Mouse (Mus musculus) left cerebral cortex, adult 2 months (tissue): ENCODE data around the gene Galnt16. TPM values are rescaled to one million over a fixed set of nuclear protein-coding genes. Genes with fewer than 3 reads are reported as not detected.

Experiments used
- DNase-seq, 2 experiments: peaks; one replicate each; pipeline ENCODE4 v3.0.0; 2021 to 2022; ENCODE audit warnings: low spot score in 2 of 2, mixed read lengths in 1 of 2; ENCODE audit errors: extremely low spot score in 1 of 2
- H3K27ac ChIP-seq: fragments of 200-600 bp; 2 replicates; pipeline ENCODE4 v1.8.1; 2022
- H3K4me3 ChIP-seq: fragments of 200-600 bp; 2 replicates; pipeline ENCODE4 v1.8.1; 2022
- CTCF ChIP-seq: fragments of 200-600 bp; IDR thresholded peaks from 2 replicates; pipeline ENCODE4 v1.8.1; 2022; ENCODE audit warnings: antibody characterized with exemption, mild to moderate bottlenecking, moderate library complexity
- intact Hi-C: fragments of 180-260 bp; cut with DNase I; formaldehyde crosslinking; loops from one replicate; pipeline ENCODE4 v1.15.1; 2025
- total RNA-seq, 2 experiments: library from RNA; stranded (reverse); gene quantifications; 2 replicates each; pipeline ENCODE4 v1.2.3; 2021

Gene Galnt16
- total RNA-seq, 2 experiments from 2014 or later: 94.6 to 94.9 TPM

- intact Hi-C loops: loop anchor here (5.0 kb wide), 2 partner anchors 147 to 1782 kb away; partner anchors contain the start of genes Atp6v1d and Eif2s1
- H3K27ac ChIP-seq: peak overlapping the region; percentile 97
- no peak for TF ChIP-seq CTCF
- DNase-seq: peak in 1 of 2 experiments; percentile 15
- H3K4me3 ChIP-seq: peak overlapping the region; percentile 81
Measured at GRCm38 (mm10) chr12:80644506-80644868, 126.4 kb downstream of the Galnt16 start.

GRCm38 (mm10) chr12:80646377-80646776 is 128.3 kb downstream of the Galnt16 start:
- Histone ChIP-seq H3K4me3 (peak overlapping the region; percentile 26; the same call in 1 of the 2 replicates), H3K27ac (no peak overlapping the region)
- no peak for TF ChIP-seq CTCF
- intact Hi-C loops: no loop called here
- no peak for DNase-seq

DNA sequence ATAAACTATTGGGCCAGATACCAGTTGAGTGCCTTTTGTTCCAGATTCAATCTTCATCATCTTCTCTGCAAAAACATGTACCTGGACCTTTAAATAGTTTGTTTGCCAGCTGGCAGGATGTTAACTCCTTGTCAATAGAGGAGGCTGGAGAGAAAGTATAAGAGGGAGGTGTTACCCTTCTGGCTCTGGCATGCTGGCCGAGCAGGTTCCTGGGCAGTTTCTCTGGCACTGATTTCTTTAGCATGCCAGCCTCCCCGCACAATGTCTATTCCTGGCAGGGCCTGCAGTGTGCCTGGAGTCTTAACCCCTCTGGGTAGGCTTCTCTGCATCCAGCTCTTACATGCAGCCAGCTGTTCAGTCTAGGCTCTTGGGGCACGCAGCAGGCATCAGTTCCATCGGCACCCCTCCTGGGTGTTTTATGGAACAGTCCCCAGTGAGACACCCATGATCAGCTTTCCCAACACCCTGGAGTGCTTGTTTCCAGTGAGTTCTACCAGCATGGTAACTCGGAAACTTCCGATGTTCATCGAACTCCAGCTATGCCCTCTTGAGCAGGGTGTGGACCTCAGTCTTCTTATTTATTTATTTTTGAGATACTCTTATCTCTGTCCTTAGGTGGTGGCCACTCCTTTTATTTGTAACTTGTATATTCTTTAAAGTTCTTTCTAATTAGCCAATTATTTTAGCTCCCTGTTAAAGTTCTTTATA is 136.0 kb downstream of the Galnt16 start:
- no peak for DNase-seq
- no peak overlapping the region for H3K27ac ChIP-seq
- no peak for TF ChIP-seq CTCF
- no peak overlapping the region for H3K4me3 ChIP-seq
- intact Hi-C loops: no loop called here

DNA sequence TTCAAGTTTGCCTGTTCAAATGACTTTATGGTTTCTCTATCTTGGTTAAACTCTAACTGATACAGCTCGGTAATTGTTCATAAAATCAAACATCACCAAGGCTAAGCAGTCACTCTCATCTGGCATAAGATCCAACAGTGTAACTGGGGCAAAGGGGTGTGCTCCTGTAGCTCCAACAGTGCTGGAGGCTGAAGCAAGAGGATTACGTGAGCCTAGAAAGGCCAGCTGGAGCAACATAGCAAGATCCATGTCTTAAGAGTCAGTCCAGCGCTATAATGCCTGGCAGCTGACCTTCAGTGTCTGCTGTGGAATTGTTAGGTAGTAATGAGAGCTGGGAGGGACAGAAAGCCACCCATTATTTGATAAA is 136.6 kb downstream of the Galnt16 start:
- intact Hi-C loops: no loop called here
- no peak overlapping the region for H3K27ac ChIP-seq
- no peak for TF ChIP-seq CTCF
- no peak for DNase-seq
- H3K4me3 ChIP-seq: no peak overlapping the region

GRCm38 (mm10) chr12:80658661-80659060 is 140.6 kb downstream of the Galnt16 start:
- Histone ChIP-seq H3K27ac (no peak overlapping the region), H3K4me3 (no peak overlapping the region)
- TF ChIP-seq CTCF: no peak
- no peak for DNase-seq
- intact Hi-C loops: no loop called here

DNA sequence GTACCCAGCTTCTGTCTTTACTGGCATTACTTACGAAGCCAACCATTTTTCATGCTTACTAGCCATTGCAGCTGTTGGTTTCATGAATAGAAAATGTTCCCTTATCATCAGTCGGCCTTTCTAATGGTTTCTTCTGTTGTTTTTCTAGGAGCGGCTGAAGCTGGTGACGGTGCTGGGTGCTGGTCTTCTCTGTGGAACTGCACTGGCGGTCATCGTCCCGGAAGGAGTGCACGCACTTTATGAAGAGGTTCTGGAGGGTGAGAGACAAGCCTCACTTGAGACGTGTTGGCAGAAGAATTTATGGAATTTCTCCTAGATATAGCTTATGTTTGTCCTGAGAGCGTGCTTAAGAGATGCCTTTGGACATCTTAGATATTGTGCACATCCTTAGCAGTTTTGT is 144.2 kb downstream of the Galnt16 start:
- no peak for DNase-seq
- intact Hi-C loops: no loop called here
- no peak for TF ChIP-seq CTCF
- Histone ChIP-seq H3K27ac (no peak overlapping the region), H3K4me3 (no peak overlapping the region)

GRCm38 (mm10) chr12:80663935-80664334 is 145.9 kb downstream of the Galnt16 start:
- DNase-seq: no peak
- H3K4me3 ChIP-seq: no peak overlapping the region
- intact Hi-C loops: no loop called here

DNA sequence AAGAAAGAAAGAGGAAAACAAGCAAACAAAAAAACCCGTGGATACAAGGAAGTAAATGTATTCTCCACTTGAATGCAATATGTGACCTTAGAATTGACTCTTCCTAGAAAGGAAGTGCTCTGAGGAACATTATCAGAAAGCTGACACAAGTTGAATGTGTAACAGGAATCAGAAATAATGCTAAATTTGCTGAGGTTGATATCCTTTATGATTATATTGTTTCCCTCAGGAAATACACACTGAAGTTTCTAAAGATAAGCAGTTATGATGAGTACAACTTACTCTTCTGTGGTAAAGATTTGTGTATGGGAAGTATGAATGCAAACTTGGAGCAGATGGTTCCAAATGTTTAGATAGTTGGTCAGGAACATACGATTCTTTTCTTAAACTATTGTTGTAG is 150.3 kb downstream of the Galnt16 start:
- Histone ChIP-seq H3K4me3 (no peak overlapping the region), H3K27ac (no peak overlapping the region)
- no peak for TF ChIP-seq CTCF
- intact Hi-C loops: no loop called here
- DNase-seq: no peak

More at GRCm38 (mm10) chr12:80663935-80664334, 145.9 kb downstream of the Galnt16 start:
- TF ChIP-seq CTCF: no peak
- no peak overlapping the region for H3K27ac ChIP-seq

- intact Hi-C loops: loop anchor here (5.0 kb wide), 2 partner anchors 176 to 516 kb away; no protein-coding TSS in a partner anchor
- TF ChIP-seq CTCF: peak; percentile 95
Measured at GRCm38 (mm10) chr12:80673170-80673569, 155.1 kb downstream of the Galnt16 start.

More at GRCm38 (mm10) chr12:80673170-80673569, 155.1 kb downstream of the Galnt16 start:
- H3K27ac ChIP-seq: no peak overlapping the region
- no peak overlapping the region for H3K4me3 ChIP-seq
- peak; percentile 44 to 57 for DNase-seq

Other genes with a start within 250 kb of the Galnt16 start
- gene Dcaf5, start 81.7 kb upstream of the Galnt16 start, total RNA-seq: 10 to 100 TPM; 75.9 to 80.7 TPM
- 100 to 1,000 TPM; 138 to 142 TPM for gene Exd2, start 55.2 kb upstream of the Galnt16 start, total RNA-seq
- 10 to 100 TPM; 36.6 to 40.8 TPM for gene Slc39a9, start 125.6 kb downstream of the Galnt16 start, total RNA-seq
- 10 to 100 TPM; 33.7 to 36.8 TPM for gene Erh, start 126.1 kb downstream of the Galnt16 start, total RNA-seq
- gene Plekhd1, start 174.3 kb downstream of the Galnt16 start, total RNA-seq: 1 to 10 TPM; 2.2 to 2.8 TPM
- gene Ccdc177, start 242.4 kb downstream of the Galnt16 start, total RNA-seq: 10 to 100 TPM; 11.6 to 15.3 TPM